Mouse (Mus musculus) B cell, adult (primary cell): ENCODE measurements around the gene Dimt1. TPM values are rescaled to one million over a fixed set of nuclear protein-coding genes. Genes with fewer than 3 reads are reported as not detected.

Source experiments
- total RNA-seq: library from RNA; stranded (reverse); gene quantifications from 4 replicates; pipeline ENCODE4 v1.2.4, GENCODE M21; 2023; ENCODE audit not compliant: inconsistent age

The Dimt1 gene
- total RNA-seq: 25.7 to 28.9 TPM (median 26.3 TPM) in 4 replicates

DNA sequence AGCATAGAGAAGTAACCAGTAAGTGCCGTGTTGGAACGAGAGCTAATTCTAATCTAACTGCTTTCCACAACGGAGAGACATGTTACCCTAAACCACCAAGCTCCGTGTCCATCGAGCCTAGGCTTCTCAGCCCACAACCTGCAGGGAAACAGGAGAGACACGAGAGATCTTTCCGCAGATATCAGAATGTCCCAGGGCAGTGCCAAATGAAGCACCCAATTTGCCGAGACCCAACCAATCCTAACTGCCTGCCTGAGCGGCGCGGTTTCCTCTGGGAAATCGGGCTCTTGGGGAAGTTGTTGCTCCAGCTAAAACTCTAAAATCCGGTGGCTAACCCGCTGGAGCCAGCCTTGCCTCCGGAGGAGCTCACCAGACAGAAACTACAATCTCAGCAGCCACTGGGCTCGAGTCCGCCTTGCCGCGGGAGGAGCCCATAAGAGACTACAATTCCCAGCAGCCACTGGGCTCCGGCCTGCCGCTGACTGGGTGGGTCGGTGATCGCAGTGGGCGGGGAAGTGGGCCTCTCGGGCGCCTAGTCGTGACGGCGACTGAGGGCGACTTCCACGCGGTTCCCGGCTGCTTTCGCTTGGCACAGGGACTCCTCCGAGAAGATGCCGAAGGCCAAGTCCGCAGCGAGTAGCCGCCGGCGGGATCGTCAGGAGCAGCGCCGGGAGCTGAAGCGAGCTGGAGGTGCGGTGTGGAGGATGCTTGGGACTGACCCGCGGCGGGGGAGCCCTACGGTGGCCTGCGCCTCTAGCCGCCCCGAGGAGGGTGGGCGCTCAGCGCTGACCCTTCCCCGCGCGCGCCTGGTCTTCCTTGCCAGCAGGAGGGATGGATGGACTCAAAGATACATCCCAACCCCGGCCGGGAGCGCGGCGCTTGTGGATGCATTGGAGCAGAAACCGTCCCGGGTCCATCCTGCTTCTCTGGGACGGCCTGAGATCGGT lies at the start of gene Dimt1:
TSS of gene Dimt1 (plus strand) at position 534 of the 947 bp plus-strand sequence.

DNA sequence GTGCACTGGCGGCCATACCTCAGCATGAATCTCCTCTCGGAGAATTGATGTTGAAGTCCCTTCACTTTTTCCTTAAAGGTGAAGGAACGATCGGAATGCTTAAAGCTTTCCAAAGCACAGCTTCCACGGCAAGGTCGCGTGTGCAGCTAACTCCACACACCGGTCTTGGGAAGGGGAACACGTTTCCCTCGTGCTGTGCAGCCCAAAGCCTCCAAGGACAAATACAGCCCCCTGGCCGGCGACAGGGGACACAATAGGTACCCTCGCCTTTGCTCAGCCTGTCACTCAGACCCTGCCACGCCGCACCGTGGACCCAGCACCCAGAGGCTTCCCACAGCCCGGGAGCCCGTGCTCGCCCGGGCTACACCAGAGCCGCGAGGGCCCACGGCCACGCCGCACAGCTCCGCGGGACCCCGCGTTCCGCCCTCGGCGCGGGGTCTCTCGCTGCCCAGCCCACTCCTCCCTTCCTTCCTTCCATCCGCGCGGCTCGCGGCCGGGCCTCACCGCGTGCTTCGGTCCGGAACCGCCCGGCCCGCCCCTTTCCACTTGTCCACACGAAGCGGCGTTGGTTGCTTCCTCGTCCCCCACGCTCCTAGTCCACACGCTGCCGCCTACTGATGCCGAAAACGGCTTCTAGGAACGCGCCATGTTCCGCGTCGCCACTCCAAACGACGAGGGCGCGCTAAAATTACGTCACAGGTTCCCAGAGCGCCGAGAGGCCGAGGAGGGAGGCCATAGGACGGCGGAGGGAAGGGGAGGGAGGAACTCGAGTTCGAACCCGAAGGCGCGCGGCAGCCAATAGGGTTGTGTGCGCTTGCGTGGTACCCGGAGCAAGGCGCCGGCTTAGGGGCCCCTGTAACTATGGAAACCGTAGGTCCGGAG lies 10.4 kb upstream of the Dimt1 start, which contains the start of gene Ipo11:
TSS of gene Ipo11 (minus strand) at position 703 of the 882 bp plus-strand sequence.

Other genes with a start within 250 kb of the Dimt1 start
- 25.0 to 32.7 TPM (median 29.4 TPM) in 4 replicates for gene Ipo11, start 10.2 kb upstream of the Dimt1 start, total RNA-seq
- 46.2 to 56.1 TPM (median 50.8 TPM) in 4 replicates for gene Kif2a, start 75.0 kb downstream of the Dimt1 start, total RNA-seq